Mouse (Mus musculus) midbrain, embryonic 15.5 days (tissue): ENCODE results near the gene Dhx9. TPM values are rescaled to one million over a fixed set of nuclear protein-coding genes. Genes with fewer than 3 reads are reported as not detected.
"Not testable (repeated sequence)": the region's sequence is repeated elsewhere in the genome, so short reads cannot be mapped to it uniquely, and the experiment has no call there.

Experiments
- ATAC-seq: fragments of 200-750 bp; cut with Nextera tagmentation; replicated peaks from 2 replicates; pipeline ENCODE4 v1.8.0; 2017; ENCODE audit warnings: moderate TSS enrichment
- H3K27ac ChIP-seq: fragments of 300-500 bp; sonication (generic); 2 replicates; pipeline ENCODE4 v1.5.1; 2015; ENCODE audit warnings: mild to moderate bottlenecking, inconsistent platforms
- H3K27me3 ChIP-seq: fragments of 300-500 bp; sonication (generic); replicated peaks from 2 replicates; pipeline ENCODE4 v1.6.1; 2015; ENCODE audit warnings: inconsistent platforms
- H3K36me3 ChIP-seq: fragments of 300-500 bp; sonication (generic); replicated peaks from 2 replicates; pipeline ENCODE4 v1.6.1; 2015; ENCODE audit warnings: inconsistent platforms
- H3K4me1 ChIP-seq: fragments of 300-500 bp; sonication (generic); 2 replicates; pipeline ENCODE4 v1.6.1; 2015; ENCODE audit warnings: inconsistent platforms
- H3K4me2 ChIP-seq: fragments of 300-500 bp; sonication (generic); 2 replicates; pipeline ENCODE4 v1.6.1; 2015; ENCODE audit warnings: inconsistent platforms, mild to moderate bottlenecking, moderate library complexity
- H3K4me3 ChIP-seq: fragments of 300-500 bp; sonication (generic); 2 replicates; pipeline ENCODE4 v1.5.1; 2015; ENCODE audit warnings: mild to moderate bottlenecking, inconsistent platforms
- H3K9ac ChIP-seq: fragments of 300-500 bp; sonication (generic); 2 replicates; pipeline ENCODE4 v1.6.1; 2015; ENCODE audit warnings: mild to moderate bottlenecking, inconsistent platforms
- H3K9me3 ChIP-seq: fragments of 300-500 bp; sonication (generic); 2 replicates; pipeline ENCODE4 v1.6.1; 2016; ENCODE audit warnings: inconsistent platforms
- WGBS: fragments of 180-500 bp; shearing (Covaris S2); methylation state at CpG from one replicate; pipeline ENCODE4 v1.1.7; 2015; ENCODE audit warnings: mixed read lengths; 5-methylcytosine and 5-hydroxymethylcytosine counted together
- polyA plus RNA-seq: library from polyadenylated mRNA; unstranded; fragments of >200 nt; fragmentation: Nextera tagmentation; extraction: Ambion mirVana; gene quantifications from 2 replicates; pipeline ENCODE4 v1.2.1, GENCODE M21; 2015

The Dhx9 gene
- polyA plus RNA-seq, 1 experiment from 2014 or later = 36.3 TPM

DNA sequence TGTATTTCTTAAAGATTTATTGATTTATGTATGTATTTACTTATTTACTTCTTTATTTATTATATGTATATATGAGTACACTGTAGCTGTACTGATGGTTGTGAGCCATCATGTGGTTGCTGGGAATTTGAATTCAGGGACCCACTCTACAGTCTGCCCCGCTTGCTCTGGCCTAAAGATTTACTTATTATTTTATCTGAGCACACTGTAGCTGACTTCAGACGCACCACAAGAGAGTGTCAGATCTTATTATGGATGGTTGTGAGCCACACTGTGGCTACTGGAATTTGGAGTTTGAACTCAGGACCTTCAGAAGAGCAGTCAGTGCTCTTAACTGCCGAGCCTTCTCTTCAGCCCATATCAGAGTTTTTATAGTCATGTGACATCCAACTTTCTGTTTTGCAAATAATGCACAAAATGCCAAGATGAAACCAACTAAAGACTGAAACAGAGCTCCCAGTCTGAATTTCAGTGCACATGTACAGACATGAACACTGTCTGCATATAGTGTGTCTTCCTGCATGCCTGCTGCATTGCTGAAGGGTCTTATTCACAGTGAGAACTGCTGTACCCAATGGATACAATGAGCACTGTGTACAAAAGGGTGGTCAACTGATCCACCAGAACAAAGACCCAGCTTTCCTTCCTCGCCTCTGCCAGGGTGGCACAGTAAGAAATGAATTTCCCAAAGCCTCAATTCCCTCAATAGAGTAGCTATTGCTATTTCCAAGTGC is 74.6 kb downstream of the Dhx9 start:
- not testable (repeated sequence) for H3K27ac ChIP-seq, H3K36me3 ChIP-seq, H3K27me3 ChIP-seq, H3K9ac ChIP-seq, ATAC-seq, H3K4me2 ChIP-seq, H3K9me3 ChIP-seq, H3K4me1 ChIP-seq, H3K4me3 ChIP-seq
- 62% methylated on average over 3 of the region's 4 CpGs for WGBS

DNA sequence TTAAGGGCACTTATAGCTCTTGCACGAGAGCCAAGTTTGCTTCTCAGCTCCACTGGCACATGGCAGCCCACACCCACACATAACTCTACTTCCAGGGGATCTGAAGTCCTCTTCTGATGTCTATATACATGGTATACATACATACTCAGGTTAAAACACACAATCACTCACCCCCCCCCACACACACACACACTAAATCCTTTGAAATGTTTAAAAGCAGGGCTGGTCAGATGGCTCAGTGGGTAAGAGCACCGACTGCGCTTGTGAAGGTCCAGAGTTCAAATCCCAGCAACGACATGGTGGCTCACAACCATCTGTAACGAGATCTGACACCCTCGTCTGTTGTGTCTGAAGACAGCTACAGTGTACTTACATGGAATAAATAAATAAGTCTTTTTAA is 75.7 kb downstream of the Dhx9 start:
- H3K27ac ChIP-seq = no peak overlapping the region
- H3K9me3 ChIP-seq = no peaks in the 10 kb centered on the region
- no peaks in the 10 kb centered on the region for H3K4me1 ChIP-seq
- no peak overlapping the region for H3K9ac ChIP-seq
- H3K27me3 ChIP-seq = no peaks in the 10 kb centered on the region
- no peak for ATAC-seq
- no peak overlapping the region for H3K4me2 ChIP-seq
- H3K4me3 ChIP-seq = no peak overlapping the region
- WGBS = 89% methylated on average over 6 of the region's 6 CpGs
- no peaks in the 10 kb centered on the region for H3K36me3 ChIP-seq

DNA sequence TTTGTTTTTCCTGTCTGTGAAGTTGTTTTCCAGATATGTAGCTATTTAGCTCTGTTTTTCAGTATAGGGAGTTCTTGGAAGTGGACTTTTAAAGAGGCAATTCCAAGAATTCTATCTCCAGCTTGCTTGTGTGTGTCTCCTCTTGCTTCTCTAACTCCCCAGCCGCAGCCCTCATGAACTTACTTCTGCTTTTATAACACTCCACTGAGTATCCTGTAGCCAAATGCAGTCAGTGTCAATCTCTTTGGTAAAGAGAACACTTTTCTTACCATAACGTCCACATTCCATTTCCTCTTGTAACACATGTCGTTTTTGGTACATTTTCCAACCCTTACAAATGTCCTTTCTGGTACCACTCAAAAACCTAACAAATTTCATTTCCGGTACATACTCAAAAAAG is 76.5 kb downstream of the Dhx9 start:
- not testable (repeated sequence) for H3K4me2 ChIP-seq, H3K9ac ChIP-seq, ATAC-seq, H3K4me1 ChIP-seq, H3K36me3 ChIP-seq, H3K27me3 ChIP-seq, H3K4me3 ChIP-seq, H3K27ac ChIP-seq, H3K9me3 ChIP-seq
- 96% methylated on average over 2 of the region's 4 CpGs for WGBS

DNA sequence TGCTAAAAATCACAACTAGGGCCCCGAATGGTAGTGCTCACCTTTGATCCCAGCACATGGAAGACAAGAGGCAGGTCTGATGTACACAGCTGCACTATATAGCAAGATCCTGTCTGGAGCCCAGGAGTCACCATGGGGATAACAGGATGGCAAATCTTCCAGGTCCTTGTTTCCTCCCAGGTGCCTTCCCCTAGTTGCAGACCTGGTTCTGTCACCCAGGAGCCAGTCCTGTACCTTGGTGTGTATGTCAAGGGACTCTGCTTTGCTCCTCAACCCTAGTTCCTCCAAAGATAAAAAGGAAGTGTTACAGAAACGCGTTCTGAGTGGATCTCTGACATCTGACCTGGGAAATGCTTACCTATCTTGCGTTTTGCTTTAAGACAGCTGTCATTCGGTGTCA is 79.2 kb downstream of the Dhx9 start:
- H3K4me2 ChIP-seq, H3K4me1 ChIP-seq, H3K4me3 ChIP-seq, H3K9me3 ChIP-seq, H3K36me3 ChIP-seq, H3K27ac ChIP-seq, ATAC-seq, H3K27me3 ChIP-seq, H3K9ac ChIP-seq: not testable (repeated sequence)
- WGBS = 86% methylated on average over 5 of the region's 5 CpGs

DNA sequence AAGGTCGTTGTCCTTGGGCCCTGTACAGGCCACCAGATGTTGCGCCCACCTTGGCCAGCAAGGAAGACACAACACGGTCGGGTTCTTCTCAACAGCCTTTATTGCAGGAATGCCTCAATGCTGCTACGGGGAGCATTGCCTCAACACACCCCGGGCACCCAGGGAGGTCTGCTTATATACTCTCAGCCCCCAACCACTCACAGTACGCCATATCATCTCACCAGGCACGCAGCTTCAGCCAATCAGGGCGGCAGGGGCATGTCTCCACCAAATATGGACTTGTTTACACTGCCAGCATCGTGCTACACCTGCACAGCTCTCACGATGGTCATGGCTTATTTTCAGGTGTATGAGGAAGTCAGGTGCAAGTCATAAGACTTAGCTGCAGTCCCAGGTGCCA is 79.8 kb downstream of the Dhx9 start:
- H3K4me3 ChIP-seq, H3K9me3 ChIP-seq, H3K36me3 ChIP-seq, H3K4me1 ChIP-seq, ATAC-seq, H3K27me3 ChIP-seq, H3K9ac ChIP-seq, H3K27ac ChIP-seq, H3K4me2 ChIP-seq: not testable (repeated sequence)
- 89% methylated on average over 11 of the region's 11 CpGs for WGBS

Other genes with a start within 250 kb of the Dhx9 start
- 15.9 and 16.0 TPM in 2 replicates for gene Lamc1, start 154.9 kb downstream of the Dhx9 start, polyA plus RNA-seq
- gene Shcbp1l, start 62.5 kb downstream of the Dhx9 start, polyA plus RNA-seq = 0.23 and 0.39 TPM in 2 replicates
- gene Npl, start 62.4 kb upstream of the Dhx9 start, polyA plus RNA-seq = 11.5 and 12.4 TPM in 2 replicates
- 42.0 and 46.9 TPM in 2 replicates for gene Rgs8, start 165.4 kb upstream of the Dhx9 start, polyA plus RNA-seq